ENCODE assay signal across 12 mouse cellular contexts in genomic region chr3:85339269-85339820, GRCm38 (mm10).
A peak's percentile ranks its signal among the peaks of the same experiment; 100 is the strongest.
DNase-seq lines count a peak whose midpoint lies in the region; ATAC-seq and TF ChIP-seq lines count a peak whose summit lies in the region.
"Had no signal": no experiment of that assay in that cellular context is flagged by ENCODE, and none has a peak within 500 bp of the region (broad histone marks: within the 10 kb centered on the region; RNA-seq: fewer than 3 reads in every experiment).

No protein-coding gene starts in this region.

- DNase-seq in hindbrain, embryonic 14.5 days (ENCODE audit: low spot score), result peak; percentile 43
- DNase-seq in hindbrain, embryonic 11.5 days (ENCODE audit: low spot score), result no peak
- peak; percentile 73 for DNase-seq in brain, adult 2 months (ENCODE audit: low read depth, low spot score)
- DNase-seq in heart, adult 2 months, result peak in 1 of 2 experiments; percentile 47
- no peak for DNase-seq in ovary, postnatal 36 days (ENCODE audit: low spot score)
- DNase-seq in liver, result no peak
- DNase-seq in right cerebral cortex, adult 18-20 months, result no peak
- DNase-seq: cerebellum, adult 9-10 months; thymus, postnatal 36 days had no signal

- peak; percentile 40; the same call in 1 of the 2 replicates for ATAC-seq in hindbrain, embryonic 14.5 days (ENCODE audit: low FRiP score)
- ATAC-seq in hindbrain, embryonic 11.5 days (ENCODE audit: low FRiP score), result no peak
- peak; percentile 75 for ATAC-seq in hindbrain, embryonic 16.5 days
- ATAC-seq: CD4-positive, CD25-positive, alpha-beta regulatory T cell, adult 4 months; liver, embryonic 12.5 days had no signal

- no peak overlapping the region for H3K4me3 ChIP-seq in hindbrain, embryonic 14.5 days (replicated peaks; ENCODE audit: low read length)
- H3K4me3 ChIP-seq in hindbrain, embryonic 11.5 days (ENCODE audit: low read depth, low read length), result no peak overlapping the region
- no peak overlapping the region for H3K4me3 ChIP-seq in heart, adult 2 months
- no peak overlapping the region for H3K4me3 ChIP-seq in hindbrain, embryonic 16.5 days (ENCODE audit: low read length)
- H3K4me3 ChIP-seq: liver, embryonic 12.5 days had no signal

- TF ChIP-seq CTCF in heart, adult 2 months (IDR thresholded peaks at IDR 0.05), result 0 out of 2 replicates have a peak, but pooled peaks have one; percentile 3

- intact Hi-C loops in heart, adult 2 months (cut with DNase I), result loop anchor here (5.0 to 10.0 kb wide), 2 partner anchors 125 to 412 kb away; no protein-coding TSS in a partner anchor

- TF ChIP-seq POLR2A in heart, adult 2 months (IDR thresholded peaks at IDR 0.05; ENCODE audit: insufficient read depth, low read depth, low read length), result no peak

- WGBS in hindbrain, embryonic 14.5 days, result 56% methylated on average over 10 of the region's 10 CpGs
- 73% methylated on average over 10 of the region's 10 CpGs for WGBS in hindbrain, embryonic 11.5 days
- WGBS in heart, adult 2 months, result 56% methylated on average over 10 of the region's 10 CpGs
- WGBS in hindbrain, embryonic 16.5 days, result 47% methylated on average over 10 of the region's 10 CpGs

- H3K27ac ChIP-seq in hindbrain, embryonic 14.5 days, result peak overlapping the region; percentile 77
- H3K27ac ChIP-seq in hindbrain, embryonic 11.5 days (ENCODE audit: low read depth, low read length), result no peak overlapping the region
- H3K27ac ChIP-seq in heart, adult 2 months, result peak overlapping the region; percentile 87
- H3K27ac ChIP-seq in hindbrain, embryonic 16.5 days (ENCODE audit: low read depth, low read length), result peak overlapping the region; percentile 58; the same call in 1 of the 2 replicates
- H3K27ac ChIP-seq: liver, embryonic 12.5 days had no signal

- H3K36me3 ChIP-seq in hindbrain, embryonic 14.5 days (replicated peaks; ENCODE audit: control insufficient read depth, insufficient read depth), result no peaks in the 10 kb centered on the region
- H3K36me3 ChIP-seq in hindbrain, embryonic 11.5 days (ENCODE audit: control insufficient read depth, insufficient read depth, low read length), result no peaks in the 10 kb centered on the region
- 0 out of 2 replicates have a peak, but pooled peaks cover 2% of the 10 kb centered on the region for H3K36me3 ChIP-seq in heart, adult 2 months (ENCODE audit: control insufficient read depth, insufficient read depth, low read length)
- H3K36me3 ChIP-seq in hindbrain, embryonic 16.5 days (ENCODE audit: control insufficient read depth, insufficient read depth, low read length), result no peaks in the 10 kb centered on the region
- H3K36me3 ChIP-seq: liver, embryonic 12.5 days had no signal

- H3K4me1 ChIP-seq in hindbrain, embryonic 14.5 days (replicated peaks; ENCODE audit: control insufficient read depth, insufficient read depth, low read length), result peaks cover 14% of the 10 kb centered on the region
- no peaks in the 10 kb centered on the region for H3K4me1 ChIP-seq in hindbrain, embryonic 11.5 days (replicated peaks; ENCODE audit: control insufficient read depth, insufficient read depth, low read length)
- no peaks in the 10 kb centered on the region for H3K4me1 ChIP-seq in heart, adult 2 months (ENCODE audit: control insufficient read depth, insufficient read depth, low read length)
- peaks cover 8% of the 10 kb centered on the region for H3K4me1 ChIP-seq in hindbrain, embryonic 16.5 days (ENCODE audit: control insufficient read depth, insufficient read depth, low read depth, low read length)
- H3K4me1 ChIP-seq: liver, embryonic 12.5 days had no signal

- H3K9me3 ChIP-seq in hindbrain, embryonic 14.5 days (ENCODE audit: control insufficient read depth, low read length), result no peaks in the 10 kb centered on the region
- no peaks in the 10 kb centered on the region for H3K9me3 ChIP-seq in hindbrain, embryonic 11.5 days (ENCODE audit: control insufficient read depth, low read length)
- H3K9me3 ChIP-seq in hindbrain, embryonic 16.5 days (ENCODE audit: control insufficient read depth, low read length), result no peaks in the 10 kb centered on the region
- H3K9me3 ChIP-seq: liver, embryonic 12.5 days had no signal

- no peaks in the 10 kb centered on the region for H3K79me2 ChIP-seq in heart, adult 2 months (replicated peaks; ENCODE audit: control insufficient read depth, insufficient read depth, low read length)

- H3K27me3 ChIP-seq in hindbrain, embryonic 14.5 days (ENCODE audit: control insufficient read depth, insufficient read depth, low read length), result no peaks in the 10 kb centered on the region
- H3K27me3 ChIP-seq in hindbrain, embryonic 11.5 days (ENCODE audit: control insufficient read depth, insufficient read depth, low read length), result no peaks in the 10 kb centered on the region
- no peaks in the 10 kb centered on the region for H3K27me3 ChIP-seq in heart, adult 2 months (ENCODE audit: control insufficient read depth, insufficient read depth, low read length)
- no peaks in the 10 kb centered on the region for H3K27me3 ChIP-seq in hindbrain, embryonic 16.5 days (replicated peaks; ENCODE audit: control insufficient read depth, insufficient read depth, low read length)
- H3K27me3 ChIP-seq: liver, embryonic 12.5 days had no signal

- H3K4me2 ChIP-seq in hindbrain, embryonic 14.5 days (replicated peaks), result no peak overlapping the region
- H3K4me2 ChIP-seq in hindbrain, embryonic 11.5 days (replicated peaks; ENCODE audit: low read depth, low read length), result no peak overlapping the region
- H3K4me2 ChIP-seq in hindbrain, embryonic 16.5 days (ENCODE audit: low read length), result no peak overlapping the region
- H3K4me2 ChIP-seq: liver, embryonic 12.5 days had no signal

- no peak overlapping the region for H3K9ac ChIP-seq in hindbrain, embryonic 14.5 days
- no peak overlapping the region for H3K9ac ChIP-seq in hindbrain, embryonic 11.5 days (ENCODE audit: low read depth, low read length)
- H3K9ac ChIP-seq in heart, adult 2 months (ENCODE audit: low read depth, low read length), result no peak overlapping the region
- H3K9ac ChIP-seq in hindbrain, embryonic 16.5 days (ENCODE audit: low read depth, low read length), result no peak overlapping the region
- H3K9ac ChIP-seq: liver, embryonic 12.5 days had no signal

- TF ChIP-seq EP300 in heart, adult 2 months (IDR thresholded peaks at IDR 0.05; ENCODE audit: insufficient read depth, low read depth, low read length), result 0 out of 2 replicates have a peak, but pooled peaks have one; percentile 13

Comparison
In these comparisons a context has a peak if more than half of its experiments do, and no peak if none do; other contexts are left out.
1. DNase-seq: peak in hindbrain, embryonic 14.5 days (single experiment) and brain, adult 2 months (single experiment); none in hindbrain, embryonic 11.5 days (single experiment), ovary, postnatal 36 days (single experiment), liver (single experiment) and right cerebral cortex, adult 18-20 months (single experiment).